Mouse (Mus musculus) left cerebral cortex, postnatal 25 days (tissue): Measurements from ENCODE around the gene Hist2h3b. TPM values are rescaled to one million over a fixed set of nuclear protein-coding genes. Genes with fewer than 3 reads are reported as not detected.
"Not testable (repeated sequence)": the region's sequence is repeated elsewhere in the genome, so short reads cannot be mapped to it uniquely, and the experiment has no call there.

Experiments used
- DNase-seq, 2 experiments: peaks; one replicate each; pipeline ENCODE4 v3.0.0; 2022; ENCODE audit warnings: low spot score in 2 of 2, mixed read lengths in 1 of 2
- intact Hi-C: fragments of 180-260 bp; cut with DNase I; formaldehyde crosslinking; loops from one replicate; pipeline ENCODE4 v1.15.1; 2025
- total RNA-seq, 2 experiments: library from RNA; stranded (reverse); gene quantifications; 2 replicates each; pipeline ENCODE4 v1.2.3; 2021

Gene Hist2h3b
- total RNA-seq, result 10 to 100 TPM; 41.5 to 49.1 TPM

DNA sequence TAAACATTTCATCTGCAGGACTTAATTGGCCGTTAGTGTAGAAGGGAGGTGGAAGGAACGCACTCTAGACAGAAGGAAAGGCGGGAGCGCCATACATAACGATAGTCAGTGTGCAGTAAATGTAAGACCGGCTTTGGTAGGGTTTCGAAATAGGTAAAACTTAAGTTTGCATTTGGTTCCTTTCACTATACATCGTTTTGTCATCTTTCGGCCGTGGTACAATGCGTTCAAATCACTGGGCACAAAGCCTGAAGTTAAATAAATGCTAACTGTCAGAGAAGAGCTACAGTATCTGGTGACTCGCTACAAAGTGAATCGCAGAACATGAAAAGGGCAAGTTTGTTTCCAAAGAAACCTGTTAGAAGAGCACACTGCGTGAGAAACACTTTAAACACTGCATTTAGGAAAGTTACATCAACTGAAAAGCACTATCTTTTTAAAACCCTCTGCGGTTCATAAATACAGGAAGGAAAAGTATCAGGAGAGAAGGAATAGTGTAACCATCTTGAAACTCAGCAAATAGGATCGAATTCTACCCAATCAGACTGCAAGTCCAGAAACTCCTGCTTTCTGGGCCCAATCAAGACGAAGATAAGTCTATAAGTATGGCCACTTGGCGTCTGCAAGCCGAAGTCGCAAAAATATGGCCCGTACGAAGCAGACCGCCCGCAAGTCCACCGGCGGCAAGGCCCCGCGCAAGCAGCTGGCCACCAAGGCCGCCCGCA lies at the start of gene Hist2h3b:
Gene Hist2h3b, plus strand, starts transcription at position 604 of the 725 bp plus-strand sequence.
- peak; percentile 85 to 94 for DNase-seq
- intact Hi-C loops, result no loop called here

DNA sequence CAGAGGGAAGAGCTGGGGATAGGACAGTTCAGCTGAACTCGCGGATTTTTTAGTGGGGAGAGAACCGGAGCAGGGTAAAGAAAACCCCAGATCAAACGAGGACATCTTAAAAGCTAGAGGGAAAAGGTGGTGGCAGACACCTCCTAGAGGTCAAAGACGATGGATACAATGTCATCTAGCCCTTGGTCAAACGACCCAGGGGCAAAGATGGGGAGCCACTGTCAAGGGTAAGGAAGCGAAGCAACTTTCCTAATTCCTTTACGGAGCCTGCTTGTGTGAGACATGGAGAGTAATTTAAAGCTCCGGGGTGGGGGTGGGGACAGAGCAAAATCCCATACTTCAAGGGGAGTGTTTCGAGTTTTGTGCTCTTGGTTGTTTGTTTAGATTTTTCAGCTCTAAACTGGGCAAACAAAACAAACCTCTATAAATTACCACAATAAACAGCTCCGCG lies 49.2 kb upstream of the Hist2h3b start:
- intact Hi-C loops, result loop anchor here (5.0 kb wide), 1 partner anchor 147 kb away; no protein-coding TSS in a partner anchor
- DNase-seq, result peak in 1 of 2 experiments; percentile 48

DNA sequence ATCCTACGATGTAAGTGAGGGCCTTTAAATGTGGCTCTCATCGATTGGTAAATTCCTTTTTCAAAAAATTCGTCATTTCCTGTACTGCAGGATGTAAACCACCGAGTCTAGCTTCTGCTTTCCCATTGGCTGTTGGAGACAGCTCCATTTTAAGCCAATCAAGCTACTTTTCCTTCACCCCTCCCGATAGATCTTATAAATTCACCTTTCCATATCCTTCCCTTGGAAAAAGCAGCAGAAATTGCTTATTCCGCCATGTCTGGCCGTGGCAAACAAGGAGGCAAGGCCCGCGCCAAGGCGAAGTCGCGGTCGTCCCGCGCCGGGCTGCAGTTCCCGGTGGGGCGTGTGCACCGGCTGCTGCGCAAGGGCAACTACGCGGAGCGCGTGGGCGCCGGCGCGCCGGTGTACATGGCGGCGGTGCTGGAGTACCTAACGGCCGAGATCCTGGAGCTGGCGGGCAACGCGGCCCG lies 48.8 kb upstream of the Hist2h3b start, which contains the start of the genes Bola1 and Hist2h2ab:
Gene Bola1, minus strand, starts transcription at position 49 of the 470 bp plus-strand sequence.
Gene Hist2h2ab, plus strand, starts transcription at position 205 of the 470 bp plus-strand sequence.
- peak; percentile 82 to 95 for DNase-seq
- intact Hi-C loops, result loop anchor here (2.0 to 5.0 kb wide), 2 partner anchors 43 to 147 kb away; partner anchors contain the start of gene Hist2h4

DNA sequence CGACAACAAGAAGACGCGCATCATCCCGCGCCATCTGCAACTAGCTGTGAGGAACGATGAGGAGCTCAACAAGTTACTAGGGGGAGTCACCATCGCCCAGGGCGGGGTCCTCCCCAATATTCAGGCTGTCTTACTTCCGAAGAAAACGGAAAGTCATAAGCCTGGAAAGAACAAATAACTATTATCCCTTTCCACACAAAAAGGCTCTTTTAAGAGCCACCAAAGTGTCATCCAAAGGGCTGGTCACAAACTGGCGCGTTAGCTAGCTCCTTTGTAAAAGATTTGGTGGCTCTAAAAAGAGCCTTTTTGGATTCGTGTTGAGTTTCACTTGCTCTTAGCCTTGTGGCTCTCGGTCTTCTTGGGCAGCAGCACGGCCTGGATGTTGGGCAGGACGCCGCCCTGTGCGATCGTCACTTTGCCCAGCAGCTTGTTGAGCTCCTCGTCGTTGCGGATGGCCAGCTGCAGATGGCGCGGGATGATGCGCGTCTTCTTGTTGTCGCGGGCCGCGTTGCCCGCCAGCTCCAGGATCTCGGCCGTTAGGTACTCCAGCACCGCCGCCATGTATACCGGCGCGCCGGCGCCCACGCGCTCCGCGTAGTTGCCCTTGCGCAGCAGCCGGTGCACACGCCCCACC lies 48.2 kb upstream of the Hist2h3b start:
- DNase-seq, result not testable (repeated sequence)
- intact Hi-C loops, result loop anchor here (2.0 kb wide), 1 partner anchor 43 kb away; the partner anchor contains the start of gene Hist2h4

DNA sequence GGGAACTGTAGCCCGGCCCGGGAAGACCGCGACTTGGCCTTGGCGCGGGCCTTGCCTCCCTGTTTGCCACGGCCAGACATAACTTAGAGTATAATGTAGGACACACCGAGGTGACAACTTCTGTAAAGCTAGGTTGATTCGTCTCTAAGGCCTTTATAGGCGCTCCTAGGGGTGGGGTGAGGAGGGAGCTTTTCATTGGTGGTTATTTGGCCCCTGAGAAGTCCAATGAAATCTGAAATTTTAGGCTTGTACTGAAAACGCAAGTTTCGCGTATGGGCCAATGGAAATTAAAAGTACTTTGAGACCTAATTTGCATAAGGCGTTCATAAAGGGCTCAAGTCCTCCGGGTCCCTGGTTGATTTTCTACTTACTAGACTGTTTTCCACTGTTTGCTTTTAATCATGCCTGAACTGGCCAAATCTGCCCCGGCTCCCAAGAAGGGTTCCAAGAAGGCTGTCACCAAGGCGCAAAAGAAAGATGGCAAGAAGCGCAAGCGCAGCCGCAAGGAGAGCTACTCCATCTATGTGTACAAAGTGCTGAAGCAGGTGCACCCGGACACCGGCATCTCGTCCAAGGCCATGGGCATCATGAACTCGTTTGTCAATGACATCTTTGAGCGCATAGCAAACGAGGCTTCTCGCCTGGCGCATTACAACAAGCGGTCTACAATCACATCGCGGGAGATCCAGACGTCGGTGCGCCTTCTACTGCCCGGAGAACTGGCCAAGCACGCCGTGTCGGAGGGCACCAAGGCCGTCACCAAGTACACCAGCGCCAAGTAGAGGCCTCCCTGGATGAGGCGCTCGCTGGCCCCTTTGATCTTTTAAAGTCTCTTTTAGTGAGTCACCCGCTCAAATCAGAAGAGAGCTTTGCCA lies 47.5 kb upstream of the Hist2h3b start, which contains the start of the genes Hist2h2ac and Hist2h2be:
Gene Hist2h2ac, minus strand, starts transcription at position 116 of the 875 bp plus-strand sequence.
Gene Hist2h2be, plus strand, starts transcription at position 355 of the 875 bp plus-strand sequence.
- DNase-seq, result peak; percentile 87 to 96
- intact Hi-C loops, result loop anchor here (2.0 kb wide), 1 partner anchor 42 kb away; the partner anchor contains the start of gene Hist2h4

DNA sequence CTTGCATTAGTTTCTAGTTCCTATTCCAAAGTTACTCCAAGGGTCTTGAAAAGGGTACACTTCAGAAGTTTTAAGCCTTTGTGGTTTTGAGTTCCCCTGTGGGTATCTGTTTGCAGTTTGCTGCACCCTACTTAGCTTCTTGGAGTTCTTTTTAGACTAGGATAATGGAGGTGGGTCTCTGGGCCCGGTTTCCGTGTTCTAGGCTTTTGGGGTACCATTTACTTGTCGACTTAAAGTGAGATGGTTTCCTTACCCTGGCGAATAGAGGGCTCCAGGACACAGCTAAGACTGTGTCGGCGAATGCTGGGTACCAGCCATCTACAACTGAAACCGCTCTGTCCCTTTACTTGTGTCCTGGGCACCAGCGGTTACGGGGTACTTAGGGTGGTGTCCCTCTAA lies 46.8 kb upstream of the Hist2h3b start:
- intact Hi-C loops, result loop anchor here (2.0 kb wide), 1 partner anchor 41 kb away; the partner anchor contains the start of gene Hist2h4
- DNase-seq, result no peak

DNA sequence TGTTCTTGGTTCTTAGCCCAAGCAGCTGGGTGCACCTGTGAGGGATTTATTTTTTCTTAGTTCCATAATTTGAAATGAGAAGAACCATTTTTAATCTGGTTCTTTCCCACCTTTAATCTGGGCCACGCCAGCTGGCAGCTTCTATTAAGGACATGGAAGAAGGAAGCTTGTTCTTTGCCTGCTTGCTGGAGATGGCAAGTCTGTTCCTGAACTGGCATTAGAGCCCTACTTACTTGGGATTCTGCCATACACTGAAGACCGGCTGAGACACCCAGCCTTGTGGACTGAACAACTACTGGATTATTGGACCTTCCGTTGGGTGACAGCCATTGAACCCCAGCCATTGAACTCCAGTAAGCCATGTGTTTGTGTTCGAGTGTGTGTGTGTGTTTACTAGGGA lies 45.7 kb upstream of the Hist2h3b start:
- intact Hi-C loops, result no loop called here

DNA sequence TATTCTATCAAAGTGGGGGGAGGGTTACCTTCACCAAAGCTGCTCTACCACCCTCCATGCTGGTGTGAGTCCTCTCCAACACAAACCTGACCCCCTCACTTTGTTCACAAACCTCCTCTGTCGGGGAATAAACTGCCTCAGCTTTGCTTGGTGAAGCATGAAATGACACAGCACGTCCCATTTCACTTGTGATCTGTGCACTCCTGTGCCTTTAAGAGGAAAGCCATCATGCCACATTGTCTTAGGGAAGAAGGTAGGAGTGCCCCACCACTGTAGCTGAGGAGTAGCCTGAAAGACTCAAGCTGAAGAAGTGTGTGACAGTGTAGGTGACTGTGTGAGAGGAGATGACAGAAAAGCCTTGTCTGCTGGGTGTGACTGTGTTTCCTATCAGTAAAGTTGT lies 43.0 kb upstream of the Hist2h3b start:
- intact Hi-C loops, result no loop called here

More for the DNA sequence above, 45.7 kb upstream of the Hist2h3b start:
- peak in 1 of 2 experiments; percentile 19 for DNase-seq

DNA sequence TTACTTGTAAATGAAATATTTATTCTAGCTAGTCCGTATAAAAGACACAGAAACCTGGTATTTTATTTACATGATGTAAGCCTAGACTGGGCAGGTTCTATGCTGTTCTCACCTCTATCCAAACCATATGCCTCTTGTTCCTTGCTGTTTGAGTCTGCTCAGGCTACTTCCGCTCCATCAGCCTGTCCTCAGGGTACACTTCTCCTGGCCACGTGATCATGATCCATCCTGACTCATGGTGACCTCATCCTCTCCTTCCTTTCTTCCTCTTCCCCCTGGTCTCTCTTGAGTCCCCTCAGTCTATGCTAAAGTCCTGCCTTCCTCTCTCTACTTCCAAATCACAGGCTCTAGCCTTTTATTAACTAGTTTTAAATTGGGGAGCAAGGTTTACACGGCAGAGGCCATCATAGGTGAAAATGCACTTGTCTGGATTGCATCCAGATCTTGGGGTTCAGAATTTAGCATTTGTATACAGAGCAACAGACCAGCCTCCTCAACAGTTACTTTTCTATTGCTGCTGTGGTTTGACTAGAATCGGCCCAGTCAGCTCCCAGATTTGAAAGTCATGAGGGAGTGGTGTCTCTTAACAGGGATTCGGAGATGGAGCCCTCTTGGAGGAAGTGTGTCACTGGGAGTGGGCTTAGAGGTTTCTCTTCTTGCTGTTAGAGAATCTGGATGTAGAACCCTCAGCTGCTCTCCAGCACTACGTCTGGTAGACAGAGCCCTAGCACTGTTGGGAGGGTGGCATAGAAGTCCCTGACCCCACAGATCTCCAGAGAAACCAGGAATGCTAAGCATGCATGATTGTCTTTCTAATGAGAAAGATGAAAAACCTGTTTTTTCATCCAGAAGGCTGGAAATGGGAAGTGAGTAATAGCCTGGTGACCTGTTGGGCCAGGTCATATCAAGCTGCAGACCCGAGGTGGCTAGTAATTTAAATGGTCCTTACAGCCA lies 41.5 kb upstream of the Hist2h3b start:
- no peak for DNase-seq
- intact Hi-C loops, result no loop called here

More for the DNA sequence above, 43.0 kb upstream of the Hist2h3b start:
- no peak for DNase-seq

DNA sequence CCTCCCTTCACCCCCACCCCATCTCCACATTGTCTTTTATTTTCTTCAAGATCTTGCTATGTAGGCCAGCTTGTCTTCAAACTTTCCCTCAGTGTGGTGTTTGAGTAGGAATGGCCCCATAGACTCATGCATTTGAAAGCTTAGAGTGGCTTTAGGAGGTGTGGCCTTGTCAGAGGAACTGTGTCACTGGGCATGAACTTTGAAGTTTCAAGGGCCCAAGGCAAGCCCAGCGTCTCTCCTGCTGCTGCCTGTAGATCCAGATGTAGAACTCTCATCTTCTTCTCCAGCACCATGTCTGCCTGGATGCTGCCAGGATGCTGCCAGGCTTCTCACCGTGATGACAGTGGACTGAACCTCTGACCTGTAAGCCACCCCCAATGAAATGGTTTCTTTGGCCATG lies 39.6 kb upstream of the Hist2h3b start:
- DNase-seq, result no peak
- intact Hi-C loops, result no loop called here

DNA sequence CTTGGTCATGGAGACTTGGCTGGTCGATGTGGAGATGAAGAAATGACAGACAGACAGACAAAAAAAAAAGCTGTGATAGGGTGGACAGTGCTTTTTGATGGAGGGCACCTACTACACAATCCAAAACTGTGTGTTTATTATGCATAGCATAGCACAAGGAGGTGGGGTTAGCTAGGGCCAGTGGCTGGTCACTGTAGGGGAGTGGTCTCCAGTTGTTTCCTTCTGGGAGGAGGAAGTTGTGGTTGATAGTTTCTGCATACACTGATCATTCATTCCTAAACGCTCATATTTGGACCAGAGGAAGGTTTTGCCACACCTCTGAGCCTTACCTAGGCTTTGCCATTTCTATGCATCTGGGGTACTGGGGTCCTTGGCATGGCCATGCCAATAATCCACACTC lies 38.0 kb upstream of the Hist2h3b start:
- DNase-seq, result no peak
- intact Hi-C loops, result no loop called here

DNA sequence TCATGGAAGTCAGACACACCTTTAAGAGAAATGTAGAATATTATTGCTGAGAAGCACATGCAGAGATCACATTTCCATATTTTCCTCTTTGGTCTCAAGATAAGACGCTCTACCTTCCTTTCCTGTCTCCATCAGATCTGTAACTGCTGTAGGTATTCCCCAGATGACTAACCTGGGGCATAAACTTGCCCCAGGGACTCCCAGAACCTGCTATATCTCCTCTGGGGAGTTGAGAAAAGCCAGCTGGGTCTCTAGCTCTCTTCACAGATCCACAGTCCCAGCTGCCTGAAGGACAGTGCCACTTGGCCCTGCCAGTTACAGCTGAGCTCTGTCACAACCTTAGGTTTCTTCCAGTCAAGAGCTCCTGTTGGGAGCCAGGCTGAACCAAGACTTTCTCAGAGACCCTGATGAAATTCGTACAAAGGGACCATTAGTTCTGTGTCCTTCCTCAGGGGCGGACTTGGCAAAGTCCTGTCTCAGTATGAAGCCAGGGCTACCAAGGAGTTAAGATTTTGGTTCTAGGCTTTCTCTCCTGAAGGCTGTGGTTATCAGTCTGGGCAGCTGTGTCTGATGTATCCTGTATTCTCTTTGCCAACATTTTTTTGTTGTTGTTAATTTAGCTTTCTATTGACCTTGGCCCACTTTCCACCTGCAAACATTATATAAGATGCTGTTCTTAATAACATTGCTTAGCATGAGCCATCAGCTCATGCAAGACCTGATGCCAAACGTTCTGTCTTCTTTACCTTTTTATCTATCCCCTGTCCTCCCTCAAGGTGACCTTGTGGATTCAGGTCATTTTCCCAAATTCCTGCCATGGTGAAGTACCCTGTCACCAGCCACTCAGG lies 37.3 kb upstream of the Hist2h3b start:
- intact Hi-C loops, result no loop called here
- no peak for DNase-seq

DNA sequence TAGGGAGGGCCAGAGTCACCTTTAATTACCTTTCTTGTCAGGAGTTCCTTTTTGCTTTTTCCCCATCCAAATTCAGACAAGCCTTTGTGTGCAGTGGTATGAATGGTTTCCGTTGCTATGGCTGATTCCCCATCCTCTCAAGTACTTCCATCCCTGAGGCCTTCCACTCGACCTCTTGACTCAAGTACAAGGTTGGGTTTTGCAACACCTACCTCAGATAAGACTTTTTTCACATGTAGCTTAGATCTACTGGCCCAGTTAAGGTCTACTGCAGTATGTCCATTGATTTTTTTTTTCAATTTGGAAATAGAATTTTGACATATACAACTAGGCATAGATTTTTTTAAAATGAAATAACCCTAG lies 36.7 kb upstream of the Hist2h3b start:
- intact Hi-C loops, result no loop called here
- DNase-seq, result no peak

DNA sequence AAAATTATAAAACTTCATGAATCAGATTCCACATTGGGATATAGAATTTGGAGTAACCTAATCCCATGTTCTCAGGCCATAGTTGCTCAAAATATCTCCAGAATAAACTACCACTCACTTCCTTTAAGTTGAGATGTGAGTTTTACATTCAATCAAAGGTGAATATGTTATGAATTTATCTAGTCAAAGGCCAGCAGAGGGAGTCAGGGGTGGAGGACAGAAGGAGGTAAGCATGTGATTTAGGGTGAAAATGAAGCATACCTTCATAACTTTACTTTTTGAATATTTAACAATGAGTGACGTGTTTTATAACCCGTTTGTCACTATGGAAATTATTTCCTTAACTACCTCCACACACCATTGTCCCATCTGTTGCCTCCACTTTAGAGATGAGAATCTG lies 33.5 kb upstream of the Hist2h3b start:
- intact Hi-C loops, result no loop called here
- no peak for DNase-seq

DNA sequence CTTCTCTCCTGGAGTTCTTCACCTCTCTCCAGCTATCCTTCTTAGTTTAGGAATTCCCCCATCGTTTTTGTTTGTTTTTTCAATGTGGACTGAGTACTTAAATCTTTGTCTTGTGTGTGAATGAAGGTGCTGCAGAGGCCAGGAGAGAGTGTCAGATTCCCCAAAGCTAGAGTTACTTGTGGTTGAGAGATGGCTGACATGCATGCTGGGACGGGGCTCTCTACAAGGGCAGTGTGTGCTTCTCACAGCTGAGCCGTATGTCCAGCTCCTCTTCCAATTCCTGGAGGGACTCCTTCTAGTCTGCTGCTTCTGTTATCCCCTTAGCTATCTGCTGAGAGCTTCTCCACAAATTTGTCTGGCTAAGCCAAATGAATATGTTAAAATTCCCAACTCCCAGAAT lies 32.6 kb upstream of the Hist2h3b start:
- intact Hi-C loops, result no loop called here
- DNase-seq, result no peak

DNA sequence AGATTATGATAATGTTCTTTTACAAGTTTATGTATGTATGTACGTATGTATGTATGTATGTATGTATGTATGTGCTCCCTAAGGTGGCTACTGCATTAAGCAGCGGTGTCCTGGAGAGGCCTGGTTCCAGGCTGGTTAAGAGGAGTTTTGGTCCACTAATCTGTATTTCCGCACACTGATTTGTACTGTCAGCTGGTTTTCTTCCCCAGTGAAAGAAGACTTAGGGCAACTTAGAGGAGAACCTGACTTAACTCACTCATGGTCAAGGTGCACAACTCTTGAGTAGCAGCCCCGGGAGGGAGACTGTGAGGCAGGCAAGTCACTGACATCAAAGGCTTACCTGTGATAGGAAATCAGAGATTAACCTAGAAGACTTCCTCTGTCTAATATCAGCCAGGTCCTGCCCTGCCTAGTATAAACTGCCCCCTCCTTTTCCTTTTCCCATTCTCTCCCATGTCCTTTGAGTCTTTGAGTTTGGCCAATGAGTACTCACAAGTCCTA lies 31.6 kb upstream of the Hist2h3b start:
- DNase-seq, result no peak
- intact Hi-C loops, result no loop called here

DNA sequence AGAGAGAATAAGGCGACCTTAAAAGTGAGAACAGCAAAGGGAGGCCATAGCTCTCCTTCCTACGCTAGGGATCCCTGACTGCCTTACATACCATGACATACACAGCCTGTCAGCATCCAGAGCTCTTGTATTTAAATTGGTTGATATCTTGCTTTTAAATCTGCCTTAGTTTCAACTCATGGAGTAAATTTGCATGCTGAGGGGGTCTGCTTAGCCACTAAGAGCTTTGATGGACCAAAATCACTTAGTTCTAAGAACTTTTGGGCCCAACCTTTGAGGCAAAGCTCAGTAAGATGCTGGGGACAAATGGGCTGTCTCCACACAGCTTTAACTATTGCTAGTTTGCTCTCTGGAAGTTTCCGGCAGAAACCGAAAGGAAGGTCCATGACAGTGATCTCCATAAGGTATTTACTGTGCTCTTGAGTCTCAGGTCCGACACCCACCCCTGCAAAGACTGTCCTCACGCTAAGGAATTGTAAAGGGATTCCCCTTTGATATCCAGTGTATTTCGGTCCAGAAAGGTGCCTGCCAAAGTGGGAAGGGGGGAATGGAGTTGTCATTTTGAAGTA lies 31.0 kb upstream of the Hist2h3b start:
- no peak for DNase-seq
- intact Hi-C loops, result no loop called here
